Mouse (Mus musculus) embryonic fibroblast, embryonic 13.5 days (primary cell): Measurements from ENCODE around the gene Gypa. TPM values are rescaled to one million over a fixed set of nuclear protein-coding genes. Genes with fewer than 3 reads are reported as not detected.

Experiments
- H3K27ac ChIP-seq: 2 replicates; pipeline ENCODE4 v1.5.1; 2012; ENCODE audit warnings: low read length, control low read depth, inconsistent platforms; ENCODE audit not compliant: insufficient read depth
- H3K4me1 ChIP-seq: 2 replicates; pipeline ENCODE4 v1.6.1; 2011; ENCODE audit warnings: low read length; ENCODE audit not compliant: control insufficient read depth, insufficient read depth
- H3K4me3 ChIP-seq: 2 replicates; pipeline ENCODE4 v1.5.1; 2011; ENCODE audit warnings: mild to moderate bottlenecking, control low read depth, low read length; ENCODE audit not compliant: insufficient read depth
- CTCF ChIP-seq: IDR thresholded peaks from 2 replicates; pipeline ENCODE4 v1.5.1; 2011; ENCODE audit warnings: mild to moderate bottlenecking, control low read depth, low read length, moderate library complexity, borderline replicate concordance; ENCODE audit not compliant: insufficient read depth
- POLR2A ChIP-seq: IDR thresholded peaks from 2 replicates; pipeline ENCODE4 v1.6.1; 2011; ENCODE audit warnings: low read depth, mild to moderate bottlenecking, control low read depth, low read length, moderate library complexity
- polyA plus RNA-seq: library from polyadenylated mRNA; stranded (reverse); fragments of >200 nt; gene quantifications from 2 replicates; pipeline ENCODE4 v1.2.4, GENCODE M21; 2011; ENCODE audit warnings: low read depth; ENCODE audit not compliant: missing spikeins, insufficient read length

The Gypa gene
- polyA plus RNA-seq, result not detected in 2 replicates

DNA sequence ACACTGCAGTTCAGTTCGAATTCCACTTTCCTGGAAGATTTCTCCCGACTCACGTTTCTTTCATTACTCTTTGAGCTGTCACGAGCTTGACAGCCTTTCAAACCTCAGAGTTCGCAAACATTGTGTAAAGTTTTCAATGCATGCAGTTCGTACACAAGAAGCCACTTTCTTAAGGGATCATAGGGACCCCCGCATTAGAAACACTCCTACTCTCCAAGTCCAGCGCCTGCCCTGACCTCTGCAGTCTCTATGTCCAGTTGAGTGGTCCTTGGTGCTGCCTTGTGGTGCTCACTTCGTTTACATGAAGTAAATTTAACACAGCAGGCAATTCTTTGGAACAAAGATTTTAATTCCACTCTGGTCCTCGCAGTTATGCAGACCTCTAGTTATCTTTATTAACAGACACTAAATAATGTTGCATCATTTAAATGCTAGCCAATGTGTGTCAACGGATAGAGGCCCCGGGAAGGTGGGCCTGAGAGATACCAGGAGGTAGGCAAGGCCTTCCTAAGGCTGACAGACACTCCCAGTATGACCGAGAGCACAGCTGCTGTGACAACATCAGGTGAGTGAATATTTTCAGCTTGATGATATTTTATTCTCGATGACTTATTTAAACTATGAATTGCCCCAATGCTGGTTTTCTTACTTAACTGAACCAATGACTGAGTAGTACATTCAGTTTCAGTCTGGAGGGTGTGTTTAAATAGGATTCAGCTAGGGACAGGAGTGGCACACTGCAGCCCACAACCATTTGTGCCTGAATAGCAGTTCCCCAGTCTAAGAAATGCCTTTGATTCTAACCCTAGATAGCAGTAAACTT, at the start of gene Gypa:
TSS of gene Gypa (plus strand) at position 259 of the 823 bp plus-strand sequence.
- Histone ChIP-seq H3K4me3 (peak within 1 kb of the TSS; percentile 66), H3K27ac (no peak within 1 kb of the TSS), H3K4me1 (no peaks in the 10 kb centered on the region; the same call in 1 of the 2 replicates)
- no peak for TF ChIP-seq CTCF
- TF ChIP-seq POLR2A, result no peak

DNA sequence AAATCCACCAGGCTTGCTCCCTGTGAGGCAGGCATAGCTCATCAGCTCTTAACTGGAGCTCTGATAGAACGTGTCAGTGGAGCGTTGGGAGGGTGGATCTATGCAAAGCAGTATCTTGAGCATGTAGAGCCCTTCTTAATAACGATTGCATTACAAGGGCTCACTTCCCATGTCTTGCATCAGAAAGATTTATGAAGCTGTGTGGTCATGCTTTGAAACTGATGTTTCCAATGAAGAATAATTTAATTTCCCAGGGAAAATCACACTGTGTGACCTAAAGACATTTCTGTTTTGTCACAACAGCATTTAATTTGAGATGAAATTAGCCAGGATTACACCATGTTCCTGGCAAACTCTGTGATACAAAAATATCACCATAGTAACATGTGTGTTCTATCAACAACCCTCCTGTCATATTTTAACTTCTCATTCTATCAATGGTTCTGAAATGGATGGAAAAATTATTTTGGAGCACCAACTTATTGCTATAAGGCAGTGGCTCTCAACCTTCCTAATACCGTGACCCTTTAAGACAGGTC, 49.0 kb upstream of the Gypa start:
- no peak overlapping the region for H3K27ac ChIP-seq
- no peak for TF ChIP-seq CTCF
- no peak for TF ChIP-seq POLR2A
- no peak overlapping the region for H3K4me3 ChIP-seq
- H3K4me1 ChIP-seq, result no peaks in the 10 kb centered on the region

DNA sequence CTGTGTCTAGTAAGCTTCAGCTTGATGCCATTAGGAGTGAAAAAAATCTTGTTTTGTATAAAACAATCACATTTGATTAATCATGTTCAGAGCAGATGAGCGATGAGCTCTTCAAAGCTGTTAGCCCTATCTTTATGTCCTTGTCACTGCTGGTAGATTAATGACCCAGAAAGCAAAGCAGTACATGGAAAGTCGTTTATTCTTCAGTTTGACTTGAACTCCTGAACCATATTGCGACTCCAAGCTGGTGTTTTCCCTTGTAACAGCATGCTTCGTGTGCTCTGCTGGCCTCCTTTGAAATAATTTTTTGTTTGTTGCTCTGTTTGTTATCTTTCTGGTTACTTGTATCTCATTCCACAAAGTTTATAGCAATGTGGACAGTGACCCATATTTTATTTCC, 46.4 kb upstream of the Gypa start:
- Histone ChIP-seq H3K27ac (no peak overlapping the region), H3K4me1 (no peaks in the 10 kb centered on the region), H3K4me3 (no peak overlapping the region)
- TF ChIP-seq CTCF, result no peak
- TF ChIP-seq POLR2A, result no peak

DNA sequence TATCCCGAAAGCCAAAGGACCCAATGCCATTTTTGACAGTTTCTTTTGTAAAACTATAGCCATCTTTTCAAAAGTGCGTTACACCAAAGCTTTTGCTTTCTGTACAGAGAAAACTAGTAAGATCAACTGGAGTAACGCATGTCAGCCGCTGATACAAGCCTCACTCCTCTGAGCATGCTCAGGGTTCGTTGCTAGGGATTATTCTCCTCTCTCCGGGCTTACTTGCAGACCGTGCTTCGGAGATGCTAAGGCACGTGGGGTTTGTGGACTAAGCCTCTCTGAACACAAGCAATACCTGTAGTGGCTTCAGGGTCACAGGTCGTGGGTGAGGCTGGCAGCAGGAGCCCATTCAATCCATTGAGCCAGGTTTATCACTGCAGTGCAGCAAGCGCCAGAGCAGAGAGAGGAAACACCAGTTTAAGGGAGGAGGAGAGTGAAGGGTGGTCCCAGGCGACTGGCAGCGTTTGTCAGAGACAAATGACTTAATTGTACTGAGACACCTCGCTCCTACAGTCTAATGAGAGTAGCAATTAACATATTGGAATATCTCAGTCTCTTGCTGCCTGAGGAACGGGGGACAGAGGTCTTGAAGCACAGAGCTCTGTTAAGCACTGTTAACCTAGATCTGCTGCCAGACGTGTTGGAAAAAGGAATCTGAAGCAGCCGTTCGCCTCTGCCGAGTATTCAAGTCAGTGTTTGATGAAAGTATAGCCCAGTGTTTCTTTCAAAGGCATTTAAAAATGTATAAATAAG, 41.5 kb upstream of the Gypa start:
- H3K4me3 ChIP-seq, result no peak overlapping the region
- no peak overlapping the region for H3K27ac ChIP-seq
- H3K4me1 ChIP-seq, result no peaks in the 10 kb centered on the region
- no peak for TF ChIP-seq POLR2A
- no peak for TF ChIP-seq CTCF

DNA sequence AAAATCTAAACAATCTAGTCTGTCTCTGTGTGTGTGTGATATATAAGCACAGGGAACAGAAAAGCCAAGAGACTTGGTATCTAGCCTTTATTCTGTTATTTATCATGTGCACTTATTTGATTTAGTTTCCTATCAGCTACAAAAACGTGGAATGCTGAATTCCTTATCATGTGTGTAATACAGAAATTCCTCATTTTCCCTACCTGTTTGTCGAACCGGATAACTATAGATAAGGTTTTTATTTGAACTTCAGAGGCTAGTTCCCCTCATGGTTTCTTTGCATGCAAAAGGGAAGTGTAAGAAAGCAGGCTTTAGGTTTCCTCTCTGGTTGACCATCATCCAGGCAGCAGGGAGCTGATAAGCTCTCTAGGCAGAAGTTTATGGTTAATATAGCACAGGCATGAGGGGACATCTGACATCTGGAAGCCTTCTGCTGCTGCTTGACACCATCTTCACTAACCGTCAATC, 30.1 kb upstream of the Gypa start:
- Histone ChIP-seq H3K4me1 (no peaks in the 10 kb centered on the region), H3K27ac (no peak overlapping the region), H3K4me3 (no peak overlapping the region)
- no peak for TF ChIP-seq POLR2A

DNA sequence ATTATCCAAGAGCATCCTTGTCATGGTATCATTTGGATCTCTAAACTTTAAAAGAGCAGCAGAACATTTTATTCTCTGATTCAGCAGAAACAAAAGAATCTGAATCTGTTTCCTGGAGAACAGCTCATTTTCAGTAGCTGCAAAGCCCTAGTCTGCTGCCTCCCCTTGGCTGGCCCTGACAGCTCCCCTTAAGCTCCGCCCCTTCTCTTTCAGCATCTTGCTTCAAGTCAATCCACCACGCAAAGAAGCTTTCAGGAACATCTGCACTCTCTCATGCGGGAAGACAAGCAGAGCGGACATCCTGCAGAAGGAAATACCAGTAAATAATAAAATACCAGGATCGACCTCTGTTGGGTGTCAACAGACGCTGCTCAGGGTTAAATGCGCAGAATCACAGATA, 18.6 kb upstream of the Gypa start:
- TF ChIP-seq CTCF, result no peak
- TF ChIP-seq POLR2A, result no peak
- Histone ChIP-seq H3K4me1 (no peaks in the 10 kb centered on the region), H3K4me3 (no peak overlapping the region), H3K27ac (no peak overlapping the region)

DNA sequence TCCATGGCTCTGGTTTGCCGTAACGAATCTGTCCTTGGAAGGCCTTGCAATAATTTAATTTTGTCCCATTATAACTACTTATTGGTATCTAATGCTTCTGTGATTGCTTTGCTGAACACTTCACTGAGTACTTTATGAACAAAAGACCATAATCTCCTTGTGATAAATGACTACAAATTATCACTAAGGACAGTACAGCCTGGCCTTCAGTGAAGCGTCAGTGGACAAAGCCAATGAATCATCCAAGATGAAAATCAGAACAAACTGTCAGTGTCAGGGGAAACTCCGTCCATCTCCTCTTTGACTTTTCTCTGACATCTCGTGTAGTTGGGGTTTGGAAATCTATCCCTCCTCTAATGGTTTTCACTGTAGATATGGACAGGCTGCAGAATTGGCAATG, 15.4 kb upstream of the Gypa start:
- Histone ChIP-seq H3K4me1 (no peaks in the 10 kb centered on the region), H3K27ac (no peak overlapping the region), H3K4me3 (no peak overlapping the region)
- TF ChIP-seq CTCF (no peak), POLR2A (no peak)

DNA sequence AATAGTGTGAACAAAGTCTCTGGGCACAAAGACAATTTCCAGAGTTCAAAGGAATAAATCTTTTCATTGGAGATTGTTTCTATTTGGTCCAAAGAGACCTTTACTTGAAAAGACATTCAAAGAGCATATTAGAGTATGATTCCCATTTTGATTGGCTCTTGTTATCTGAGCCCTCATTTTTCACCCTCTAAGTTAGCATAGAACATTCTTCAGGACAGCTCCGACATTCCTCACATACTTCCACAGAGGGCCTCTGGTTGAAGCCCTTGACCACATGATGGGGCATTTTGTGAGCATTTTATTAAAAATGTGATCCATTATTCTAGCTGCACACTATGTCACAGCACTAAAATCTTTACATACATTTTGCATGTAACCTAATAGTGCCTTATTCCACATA, 14.5 kb upstream of the Gypa start:
- no peaks in the 10 kb centered on the region for H3K4me1 ChIP-seq
- H3K27ac ChIP-seq, result no peak overlapping the region
- H3K4me3 ChIP-seq, result no peak overlapping the region
- TF ChIP-seq POLR2A, result no peak

DNA sequence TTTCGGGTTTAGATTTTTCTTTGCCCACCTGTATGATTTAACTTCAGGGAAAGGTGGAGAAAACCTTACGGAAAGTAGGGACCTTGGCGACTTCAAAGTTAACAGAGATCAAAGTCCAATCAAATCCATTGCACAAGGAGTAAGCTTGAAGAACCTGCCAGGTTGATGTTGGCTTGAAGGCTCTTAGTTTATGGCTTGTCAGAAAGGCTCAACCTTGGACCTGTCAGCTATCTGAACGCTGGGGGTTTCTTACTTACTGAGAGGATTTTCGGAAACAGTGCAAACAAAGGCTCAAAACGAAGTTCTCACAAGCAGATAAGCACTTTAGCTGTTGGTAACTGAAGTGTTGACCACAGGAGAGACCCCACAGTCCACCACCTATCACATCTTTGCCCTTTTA, 11.4 kb upstream of the Gypa start:
- Histone ChIP-seq H3K4me3 (no peak overlapping the region), H3K27ac (no peak overlapping the region), H3K4me1 (no peaks in the 10 kb centered on the region)
- no peak for TF ChIP-seq CTCF

DNA sequence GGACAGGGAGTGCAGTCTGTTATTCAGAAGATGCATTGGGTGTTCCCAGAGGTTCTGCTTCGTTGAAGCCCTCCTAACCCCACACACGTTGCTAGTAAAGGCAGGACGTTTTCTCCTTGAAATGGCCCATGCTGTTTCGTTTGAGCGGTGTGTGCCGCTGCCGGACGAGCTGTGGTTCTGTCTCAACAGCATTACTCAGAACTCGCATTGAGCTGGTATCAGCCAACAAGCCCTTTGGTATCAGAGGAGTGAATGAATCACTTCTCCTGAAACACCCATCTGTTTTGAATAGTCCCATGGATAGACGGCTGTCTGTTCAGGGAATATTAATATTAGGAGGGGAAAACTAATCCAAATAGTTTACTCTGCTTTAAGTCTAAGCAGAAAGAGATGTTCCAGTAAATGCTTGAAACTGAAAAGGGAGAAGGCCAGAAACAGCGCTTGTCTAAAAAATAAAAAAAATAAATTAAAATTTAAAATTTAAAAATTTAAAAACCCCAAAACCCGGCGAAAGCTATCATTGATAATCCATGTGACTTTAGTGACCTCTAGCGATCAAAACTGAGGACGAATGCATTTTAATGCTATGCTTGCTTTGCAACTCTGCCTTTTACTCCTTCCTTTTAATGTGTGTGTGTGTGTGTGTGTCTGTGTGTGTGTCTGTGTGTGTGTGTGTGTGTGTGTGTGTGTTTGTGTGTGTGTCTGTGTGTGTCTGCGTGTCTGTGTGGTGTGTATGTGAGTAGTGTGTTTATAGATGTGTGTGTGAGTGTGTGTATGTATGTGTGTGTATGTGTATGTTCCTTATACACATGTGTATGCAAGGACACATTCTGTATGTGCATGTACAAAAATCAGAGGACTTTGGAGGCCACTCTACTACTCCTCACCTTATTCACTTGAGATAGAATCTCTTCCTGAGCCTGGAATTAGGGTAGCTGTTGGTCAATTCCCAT, 10.5 kb upstream of the Gypa start:
- Histone ChIP-seq H3K4me1 (no peaks in the 10 kb centered on the region), H3K27ac (no peak overlapping the region), H3K4me3 (no peak overlapping the region)
- TF ChIP-seq POLR2A (no peak), CTCF (0 out of 2 replicates have a peak, but pooled peaks have one; percentile 12)
